Mouse (Mus musculus): ENCODE data around the gene Adad2.

The Adad2 gene

GRCm38 (mm10) chr8:119612471-119612870 is at the start of gene Adad2:
TSS of gene Adad2 (plus strand) at chr8:119612747.
- no peak for DNase-seq (ENCODE audit: low spot score in 2 of 2)

- DNase-seq (ENCODE audit: low spot score in 2 of 2) = no peak
Observed at GRCm38 (mm10) chr8:119563849-119564251, 48.7 kb upstream of the Adad2 start.

- DNase-seq (ENCODE audit: low spot score in 2 of 2) = no peak
Observed at GRCm38 (mm10) chr8:119566367-119566766, 46.2 kb upstream of the Adad2 start.

- DNase-seq (ENCODE audit: low spot score in 2 of 2) = no peak
Observed at GRCm38 (mm10) chr8:119568251-119568650, 44.3 kb upstream of the Adad2 start.

GRCm38 (mm10) chr8:119568951-119569350 is 43.6 kb upstream of the Adad2 start:
- DNase-seq (ENCODE audit: low spot score in 2 of 2) = no peak

- no peak for DNase-seq (ENCODE audit: low spot score in 2 of 2)
Observed at GRCm38 (mm10) chr8:119569881-119570280, 42.7 kb upstream of the Adad2 start.

- DNase-seq (ENCODE audit: low spot score in 2 of 2) = no peak
Observed at GRCm38 (mm10) chr8:119571135-119571534, 41.4 kb upstream of the Adad2 start.

GRCm38 (mm10) chr8:119572411-119572810 is 40.1 kb upstream of the Adad2 start:
- DNase-seq (ENCODE audit: low spot score in 2 of 2) = no peak

GRCm38 (mm10) chr8:119574437-119575365 is 37.8 kb upstream of the Adad2 start, which contains the start of the genes Hsdl1 and Dnaaf1:
TSS of gene Hsdl1 (minus strand) at chr8:119575183.
TSS of gene Dnaaf1 (plus strand) at chr8:119575235.
- DNase-seq (ENCODE audit: low spot score in 2 of 2) = peak; percentile 95 to 97

GRCm38 (mm10) chr8:119575366-119575726 is 37.2 kb upstream of the Adad2 start:
- DNase-seq (ENCODE audit: low spot score in 2 of 2) = no peak

GRCm38 (mm10) chr8:119579096-119579495 is 33.5 kb upstream of the Adad2 start:
- no peak for DNase-seq (ENCODE audit: low spot score in 2 of 2)

GRCm38 (mm10) chr8:119580441-119581161 is 31.9 kb upstream of the Adad2 start:
- DNase-seq (ENCODE audit: low spot score in 2 of 2) = no peak

GRCm38 (mm10) chr8:119585901-119586300 is 26.6 kb upstream of the Adad2 start:
- no peak for DNase-seq (ENCODE audit: low spot score in 2 of 2)

- DNase-seq (ENCODE audit: low spot score in 2 of 2) = no peak
Observed at GRCm38 (mm10) chr8:119588321-119588720, 24.2 kb upstream of the Adad2 start.

GRCm38 (mm10) chr8:119588844-119589243 is 23.7 kb upstream of the Adad2 start:
- DNase-seq (ENCODE audit: low spot score in 2 of 2) = no peak

GRCm38 (mm10) chr8:119590348-119590747 is 22.2 kb upstream of the Adad2 start:
- no peak for DNase-seq (ENCODE audit: low spot score in 2 of 2)

- no peak for DNase-seq (ENCODE audit: low spot score in 2 of 2)
Observed at GRCm38 (mm10) chr8:119591456-119591855, 21.1 kb upstream of the Adad2 start.

- no peak for DNase-seq (ENCODE audit: low spot score in 2 of 2)
Observed at GRCm38 (mm10) chr8:119603771-119604170, 8.8 kb upstream of the Adad2 start.

GRCm38 (mm10) chr8:119604398-119604803 is 8.1 kb upstream of the Adad2 start:
- no peak for DNase-seq (ENCODE audit: low spot score in 2 of 2)

- DNase-seq (ENCODE audit: low spot score in 2 of 2) = peak; percentile 95
Observed at GRCm38 (mm10) chr8:119604996-119605395, 7.6 kb upstream of the Adad2 start, which contains the start of gene Taf1c. TSS of gene Taf1c (minus strand) at chr8:119605222.

- DNase-seq (ENCODE audit: low spot score in 2 of 2) = no peak
Observed at GRCm38 (mm10) chr8:119606224-119606623, 6.3 kb upstream of the Adad2 start.

- DNase-seq (ENCODE audit: low spot score in 2 of 2) = no peak
Observed at GRCm38 (mm10) chr8:119615096-119615495, 2.5 kb downstream of the Adad2 start.

GRCm38 (mm10) chr8:119616358-119616757 is 3.8 kb downstream of the Adad2 start:
- no peak for DNase-seq (ENCODE audit: low spot score in 2 of 2)

Data from right cerebral cortex, postnatal 10 days (tissue).